Mouse (Mus musculus) layer of hippocampus, adult 2 months (tissue): ENCODE data around the gene Snupn. TPM values are rescaled to one million over a fixed set of nuclear protein-coding genes. Genes with fewer than 3 reads are reported as not detected.
A peak's percentile ranks its signal among the peaks of the same experiment; 100 is the strongest.
"Not testable (repeated sequence)": the region's sequence is repeated elsewhere in the genome, so short reads cannot be mapped to it uniquely, and the experiment has no call there.

Experiments
- DNase-seq, 2 experiments: peaks; one replicate each; pipeline ENCODE4 v3.0.0; 2022; ENCODE audit warnings: low spot score in 2 of 2
- H3K27ac ChIP-seq: fragments of 200-600 bp; 2 replicates; pipeline ENCODE4 v1.8.1; 2022
- H3K4me3 ChIP-seq: fragments of 200-600 bp; 2 replicates; pipeline ENCODE4 v1.8.1; 2022; ENCODE audit warnings: mild to moderate bottlenecking
- CTCF ChIP-seq: fragments of 200-600 bp; conservative IDR thresholded peaks from 2 replicates; pipeline ENCODE4 v1.8.1; 2022; ENCODE audit warnings: antibody characterized with exemption, mild to moderate bottlenecking, moderate library complexity
- long read RNA-seq, 2 experiments: library from polyadenylated mRNA; stranded (forward); transcript quantifications; one replicate each; pipeline ENCODE4 v2.0.0; 2021; ENCODE audit warnings: borderline mapping rate in 2 of 2
- total RNA-seq, 2 experiments: library from RNA; stranded (reverse); gene quantifications; 2 replicates each; pipeline ENCODE4 v1.2.3; 2021

Gene Snupn
- total RNA-seq, result 10 to 100 TPM; 15.2 to 19.1 TPM
- long read RNA-seq, experiment 1, transcript Snupn-201 (9 exons, 1,391 nt), result major isoform, 15 of 15 reads
- long read RNA-seq, experiment 1, partial matches to known transcripts, result 0 of 15 reads
- long read RNA-seq, experiment 1, other reads (novel, unspliced or antisense), result 0 of 15 reads
- long read RNA-seq, experiment 2, transcript Snupn-201 (9 exons, 1,391 nt), result major isoform, 23 of 26 reads
- long read RNA-seq, experiment 2, partial matches to known transcripts, result 2 of 26 reads
- long read RNA-seq, experiment 2, other reads (novel, unspliced or antisense), result 1 of 26 reads

- peak within 1 kb of the TSS; percentile 91 for H3K4me3 ChIP-seq
- no peak for TF ChIP-seq CTCF
- H3K27ac ChIP-seq, result peak within 1 kb of the TSS; percentile 90
- peak; percentile 94 to 97 for DNase-seq
Observed at GRCm38 (mm10) chr9:56950414-56951400, at the start of gene Snupn. Gene Snupn (plus strand): TSS chr9:56950878.

DNA sequence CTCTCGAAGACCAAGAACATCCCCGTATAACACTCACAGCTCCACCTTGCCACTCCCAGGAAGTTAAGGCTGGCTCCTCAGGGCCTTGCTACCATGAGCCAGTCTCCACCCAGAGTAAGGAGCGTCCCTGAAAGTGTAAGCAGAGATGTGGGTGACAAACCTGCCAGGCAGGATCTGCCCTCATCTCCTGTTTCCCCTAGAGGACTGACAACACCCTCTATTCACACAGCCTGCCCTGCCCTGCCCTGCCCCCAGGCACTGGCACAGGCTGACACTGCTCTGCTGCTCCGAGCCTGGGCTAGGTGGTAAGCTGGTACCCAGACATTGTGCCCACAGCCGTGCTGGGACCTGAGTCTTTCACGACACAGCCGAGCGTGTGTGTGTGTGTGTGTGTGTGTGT lies 49.5 kb upstream of the Snupn start:
- no peak overlapping the region for H3K4me3 ChIP-seq
- no peak for DNase-seq
- peak overlapping the region; percentile 82 for H3K27ac ChIP-seq
- no peak for TF ChIP-seq CTCF

- Histone ChIP-seq H3K27ac (no peak overlapping the region), H3K4me3 (no peak overlapping the region)
- no peak for TF ChIP-seq CTCF
- DNase-seq, result no peak
Observed at GRCm38 (mm10) chr9:56903662-56904061, 47.0 kb upstream of the Snupn start.

- DNase-seq, result no peak
- no peak overlapping the region for H3K4me3 ChIP-seq
- H3K27ac ChIP-seq, result no peak overlapping the region
- no peak for TF ChIP-seq CTCF
Observed at GRCm38 (mm10) chr9:56907549-56907948, 43.1 kb upstream of the Snupn start.

- not testable (repeated sequence) for DNase-seq, H3K4me3 ChIP-seq, H3K27ac ChIP-seq
Observed at GRCm38 (mm10) chr9:56909991-56910390, 40.7 kb upstream of the Snupn start.

DNA sequence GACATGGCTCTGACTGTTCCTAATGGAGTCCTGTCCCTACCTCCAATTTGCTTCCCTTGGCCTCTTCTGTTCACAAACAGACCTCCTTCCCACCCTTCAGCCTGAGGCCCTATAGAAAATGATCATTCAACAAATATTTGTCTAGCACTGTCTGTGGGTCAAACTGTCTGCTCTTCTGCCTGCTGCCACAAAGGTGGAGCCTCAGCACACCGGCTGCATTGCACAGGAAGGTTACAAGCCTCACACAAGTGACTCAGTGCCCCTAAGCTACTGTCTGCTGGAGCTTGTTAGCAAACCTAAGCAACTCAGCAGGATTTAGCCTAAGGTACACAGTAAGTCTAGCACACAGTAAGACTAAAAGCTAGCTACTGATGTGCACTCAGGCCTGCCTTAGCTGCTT lies 39.7 kb upstream of the Snupn start:
- no peak for TF ChIP-seq CTCF
- H3K4me3 ChIP-seq, result no peak overlapping the region
- no peak for DNase-seq
- no peak overlapping the region for H3K27ac ChIP-seq

DNA sequence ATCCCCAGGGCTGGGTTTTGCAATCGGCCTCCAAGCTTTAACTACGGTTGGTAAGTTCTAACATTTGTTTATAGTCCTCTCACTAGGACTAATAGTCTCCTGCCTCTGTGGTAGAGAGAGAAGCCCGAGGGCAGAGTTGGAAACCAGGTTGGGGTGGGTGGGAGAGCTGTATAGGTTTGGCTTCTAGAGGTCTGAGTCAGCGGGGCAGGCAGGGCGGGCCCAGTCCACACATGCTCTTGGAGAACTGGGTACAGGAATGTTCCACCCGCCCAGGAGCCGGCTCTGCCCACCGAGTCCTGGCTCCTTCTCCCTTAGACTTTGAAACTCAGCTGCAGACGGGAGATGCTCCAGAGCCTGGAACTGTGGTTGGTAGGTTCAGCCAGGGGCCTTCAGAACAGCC lies 36.7 kb upstream of the Snupn start:
- Histone ChIP-seq H3K4me3 (no peak overlapping the region), H3K27ac (peak overlapping the region; percentile 14; the same call in 1 of the 2 replicates)
- TF ChIP-seq CTCF, result no peak
- DNase-seq, result no peak

- Histone ChIP-seq H3K27ac (peak overlapping the region; percentile 59; the same call in 1 of the 2 replicates), H3K4me3 (no peak overlapping the region)
- no peak for DNase-seq
- no peak for TF ChIP-seq CTCF
Observed at GRCm38 (mm10) chr9:56915116-56915515, 35.6 kb upstream of the Snupn start.

GRCm38 (mm10) chr9:56915695-56916410 lies 34.8 kb upstream of the Snupn start:
- Histone ChIP-seq H3K27ac (peak overlapping the region; percentile 59; the same call in 1 of the 2 replicates), H3K4me3 (no peak overlapping the region)
- no peak for TF ChIP-seq CTCF
- DNase-seq, result no peak

DNA sequence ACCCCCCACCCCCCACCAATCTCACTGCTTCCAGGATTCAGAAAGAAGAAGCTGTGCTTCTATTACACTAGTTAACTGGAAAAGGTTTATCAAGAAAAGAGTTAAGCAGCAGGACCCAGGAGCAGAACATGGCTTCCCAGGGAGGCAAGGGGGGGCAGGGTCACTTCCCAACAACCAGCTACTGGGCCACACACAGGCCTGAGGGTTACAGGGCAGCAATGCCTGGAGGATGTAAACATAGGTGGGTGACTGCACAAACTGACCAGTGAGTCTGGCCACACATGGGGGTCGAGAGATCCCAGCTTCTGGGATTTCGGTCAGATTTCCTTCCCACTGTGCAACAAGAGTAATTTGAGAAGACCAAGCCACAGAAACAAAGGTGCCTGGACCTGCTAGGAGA lies 33.5 kb upstream of the Snupn start:
- TF ChIP-seq CTCF, result no peak
- no peak overlapping the region for H3K4me3 ChIP-seq
- DNase-seq, result no peak
- no peak overlapping the region for H3K27ac ChIP-seq

DNA sequence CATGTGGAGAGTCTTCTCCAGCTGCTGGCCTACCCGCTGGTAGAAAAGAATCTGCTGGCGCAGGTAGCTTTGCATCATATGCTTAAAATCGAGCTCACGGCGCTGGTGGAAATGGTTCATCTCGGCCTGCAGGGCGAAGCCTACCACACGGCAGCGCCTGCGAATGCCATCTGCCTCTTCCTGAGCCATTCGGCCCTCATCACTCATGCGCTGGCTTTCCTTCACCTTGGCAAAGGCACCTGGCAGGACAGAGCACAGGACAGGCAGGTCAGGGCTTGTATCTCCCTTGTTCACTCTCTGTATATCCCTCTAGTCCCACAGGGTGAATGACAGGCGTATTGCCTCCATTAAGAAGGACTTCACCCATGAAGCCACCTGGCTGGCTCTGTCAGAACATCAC lies 32.2 kb upstream of the Snupn start:
- TF ChIP-seq CTCF, result no peak
- DNase-seq, result no peak
- no peak overlapping the region for H3K27ac ChIP-seq
- no peak overlapping the region for H3K4me3 ChIP-seq

- Histone ChIP-seq H3K4me3 (no peak overlapping the region), H3K27ac (0 out of 2 replicates have a peak overlapping the region, but pooled peaks have one; percentile 23)
- no peak for TF ChIP-seq CTCF
- DNase-seq, result no peak
Observed at GRCm38 (mm10) chr9:56922746-56923145, 27.9 kb upstream of the Snupn start.
